Mouse (Mus musculus): ENCODE measurements around the gene Catsperz.

DNA sequence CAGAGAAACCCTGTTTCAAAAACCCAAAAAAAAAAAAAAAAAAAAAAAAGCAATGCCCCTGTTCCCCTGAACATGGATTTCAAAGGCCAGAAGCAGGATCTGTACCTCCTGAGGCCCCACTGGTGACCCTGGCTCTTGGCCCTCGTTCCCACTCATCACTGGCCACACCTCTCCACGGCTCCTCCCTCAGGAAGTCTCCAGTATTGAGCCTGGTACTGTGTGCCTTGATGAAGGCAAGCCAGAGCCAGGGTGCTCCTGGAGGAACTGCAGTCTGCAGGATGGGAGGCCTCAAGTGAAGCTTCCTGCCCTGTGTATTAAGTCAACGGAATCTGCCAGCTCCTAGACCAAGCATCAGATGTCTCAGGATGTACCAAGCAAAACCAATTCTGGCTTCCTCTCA, 19.0 kb downstream of the Catsperz start:
- TF ChIP-seq CTCF (IDR thresholded peaks at IDR 0.05; ENCODE audit: control insufficient read depth, insufficient read depth, insufficient read length) (no peak), FOSL1 (IDR thresholded peaks at IDR 0.05; ENCODE audit: insufficient read depth, low read length, poor library complexity, severe bottlenecking) (no peak)

All from C2C12 (cell line).